ENCODE assay signal across 13 mouse cellular contexts in the genomic region with DNA sequence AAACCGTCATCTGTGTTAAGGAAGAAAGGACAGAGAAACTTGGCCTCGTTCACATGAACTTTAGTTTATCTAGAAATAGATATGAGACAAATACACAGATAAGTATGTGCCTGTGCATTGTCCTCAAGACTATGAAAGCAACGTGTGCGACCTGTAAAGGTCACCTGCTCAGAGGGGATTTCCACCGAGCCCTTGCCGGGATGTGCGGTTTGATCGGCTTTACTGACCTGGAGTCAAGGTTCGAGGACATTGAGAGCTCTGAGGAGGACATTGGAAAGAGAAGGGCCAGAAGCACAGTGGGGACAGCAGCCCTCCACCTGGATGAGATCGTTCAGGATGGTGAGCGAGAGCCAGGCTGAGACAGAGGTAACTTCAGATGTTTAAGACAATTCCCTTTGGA.
DNase-seq lines count a peak whose midpoint lies in the region; ATAC-seq lines count a peak whose summit lies in the region.
"Had no signal": no experiment of that assay in that cellular context is flagged by ENCODE, and none has a peak within 500 bp of the region (broad histone marks: within the 10 kb centered on the region; RNA-seq: fewer than 3 reads in every experiment).

No protein-coding gene starts in this region.

- H3K27ac ChIP-seq in midbrain, embryonic 12.5 days (replicated peaks): peak overlapping the region; percentile 78; the same call in 1 of the 2 replicates
- H3K27ac ChIP-seq in midbrain, embryonic 16.5 days (ENCODE audit: low read length): no peak overlapping the region
- H3K27ac ChIP-seq in embryonic facial prominence, embryonic 14.5 days (replicated peaks; ENCODE audit: low read depth, low read length): peak overlapping the region; percentile 79; the same call in 1 of the 2 replicates
- peak overlapping the region; percentile 95 for H3K27ac ChIP-seq in stomach, embryonic 14.5 days (ENCODE audit: low read length)

- no peak overlapping the region for H3K4me2 ChIP-seq in midbrain, embryonic 12.5 days (replicated peaks)
- no peak overlapping the region for H3K4me2 ChIP-seq in midbrain, embryonic 16.5 days (ENCODE audit: low read length)
- no peak overlapping the region for H3K4me2 ChIP-seq in embryonic facial prominence, embryonic 14.5 days (ENCODE audit: low read depth, low read length)
- H3K4me2 ChIP-seq in stomach, embryonic 14.5 days (replicated peaks; ENCODE audit: low read depth, low read length): no peak overlapping the region

- no peak overlapping the region for H3K9ac ChIP-seq in midbrain, embryonic 12.5 days (replicated peaks)
- no peak overlapping the region for H3K9ac ChIP-seq in midbrain, embryonic 16.5 days (ENCODE audit: low read depth, low read length)
- no peak overlapping the region for H3K9ac ChIP-seq in embryonic facial prominence, embryonic 14.5 days (ENCODE audit: low read depth, low read length)
- no peak overlapping the region for H3K9ac ChIP-seq in stomach, embryonic 14.5 days (replicated peaks; ENCODE audit: low read depth, low read length)

- WGBS in midbrain, embryonic 12.5 days: 68% methylated on average over 11 of the region's 11 CpGs
- WGBS in midbrain, embryonic 16.5 days: 72% methylated on average over 11 of the region's 11 CpGs
- WGBS in embryonic facial prominence, embryonic 14.5 days: 72% methylated on average over 11 of the region's 11 CpGs
- 63% methylated on average over 11 of the region's 11 CpGs for WGBS in stomach, embryonic 14.5 days

- DNase-seq in heart, postnatal 4 days: peak; percentile 4
- no peak for DNase-seq in heart, adult 8-10 months (ENCODE audit: low spot score)
- DNase-seq in embryonic facial prominence, embryonic 14.5 days (ENCODE audit: low spot score): no peak
- no peak for DNase-seq in frontal cortex, postnatal 25 days (ENCODE audit: low spot score in 2 of 2)
- no peak for DNase-seq in urinary bladder, postnatal 25 days (ENCODE audit: low spot score)
- DNase-seq: cerebellum, adult 11 months; embryo, embryonic 11 days; left cerebral cortex, postnatal 4 days; right cerebral cortex, postnatal 14 days; thymus, adult 18-20 months had no signal

- no peaks in the 10 kb centered on the region for H3K27me3 ChIP-seq in midbrain, embryonic 12.5 days
- H3K27me3 ChIP-seq in midbrain, embryonic 16.5 days (ENCODE audit: control insufficient read depth, insufficient read depth, low read depth, low read length): no peaks in the 10 kb centered on the region
- no peaks in the 10 kb centered on the region for H3K27me3 ChIP-seq in embryonic facial prominence, embryonic 14.5 days (replicated peaks; ENCODE audit: control insufficient read depth, insufficient read depth, low read length)
- no peaks in the 10 kb centered on the region for H3K27me3 ChIP-seq in stomach, embryonic 14.5 days (ENCODE audit: control insufficient read depth, insufficient read depth, low read length)

- H3K36me3 ChIP-seq in midbrain, embryonic 12.5 days: no peaks in the 10 kb centered on the region
- no peaks in the 10 kb centered on the region for H3K36me3 ChIP-seq in midbrain, embryonic 16.5 days (ENCODE audit: control insufficient read depth, insufficient read depth, low read length)
- H3K36me3 ChIP-seq in embryonic facial prominence, embryonic 14.5 days (ENCODE audit: control insufficient read depth, insufficient read depth, low read length): no peaks in the 10 kb centered on the region
- no peaks in the 10 kb centered on the region for H3K36me3 ChIP-seq in stomach, embryonic 14.5 days (ENCODE audit: control insufficient read depth, insufficient read depth, low read length)

- H3K4me1 ChIP-seq in midbrain, embryonic 12.5 days: peaks cover 18% of the 10 kb centered on the region
- H3K4me1 ChIP-seq in midbrain, embryonic 16.5 days (ENCODE audit: control insufficient read depth, insufficient read depth, low read length): peaks cover 6% of the 10 kb centered on the region
- peaks cover 67% of the 10 kb centered on the region for H3K4me1 ChIP-seq in embryonic facial prominence, embryonic 14.5 days (ENCODE audit: control insufficient read depth, insufficient read depth, low read length)
- peaks cover 54% of the 10 kb centered on the region for H3K4me1 ChIP-seq in stomach, embryonic 14.5 days (ENCODE audit: control insufficient read depth, insufficient read depth, low read length)

- H3K9me3 ChIP-seq in midbrain, embryonic 12.5 days: 0 out of 2 replicates have a peak, but pooled peaks cover 4% of the 10 kb centered on the region
- no peaks in the 10 kb centered on the region for H3K9me3 ChIP-seq in midbrain, embryonic 16.5 days (replicated peaks; ENCODE audit: control insufficient read depth, low read length, poor library complexity, severe bottlenecking)
- 0 out of 2 replicates have a peak, but pooled peaks cover 3% of the 10 kb centered on the region for H3K9me3 ChIP-seq in embryonic facial prominence, embryonic 14.5 days (ENCODE audit: control insufficient read depth, low read length)
- H3K9me3 ChIP-seq in stomach, embryonic 14.5 days (ENCODE audit: control insufficient read depth, low read depth, low read length): no peaks in the 10 kb centered on the region; the same call in 1 of the 2 replicates

- H3K4me3 ChIP-seq in midbrain, embryonic 12.5 days: no peak overlapping the region
- H3K4me3 ChIP-seq in midbrain, embryonic 16.5 days (ENCODE audit: low read depth, low read length): no peak overlapping the region
- H3K4me3 ChIP-seq in embryonic facial prominence, embryonic 14.5 days (ENCODE audit: low read depth, low read length): no peak overlapping the region
- H3K4me3 ChIP-seq in stomach, embryonic 14.5 days (ENCODE audit: low read depth, low read length): no peak overlapping the region

- ATAC-seq in midbrain, embryonic 12.5 days (ENCODE audit: low FRiP score, low read depth): no peak
- ATAC-seq in midbrain, embryonic 16.5 days: no peak
- no peak for ATAC-seq in embryonic facial prominence, embryonic 14.5 days (ENCODE audit: low read depth)
- ATAC-seq in stomach, embryonic 14.5 days (ENCODE audit: insufficient number of reproducible peaks, insufficient read depth, low FRiP score, low read depth): no peak
